Mouse (Mus musculus) liver, embryonic 14.5 days (tissue): ENCODE measurements around the gene Rapgef1. TPM values are rescaled to one million over a fixed set of nuclear protein-coding genes. Genes with fewer than 3 reads are reported as not detected.

Experiments
- ATAC-seq: fragments of 200-750 bp; cut with Nextera tagmentation; 2 replicates; pipeline ENCODE4 v1.8.0; 2017; ENCODE audit warnings: moderate number of reproducible peaks, mild to moderate bottlenecking, moderate library complexity; ENCODE audit not compliant: insufficient read depth
- DNase-seq, 3 experiments: peaks; one replicate each; pipeline ENCODE4 v3.0.0-alpha.2; 2012 to 2013; ENCODE audit warnings: low read depth in 3 of 3, low spot score in 3 of 3
- H3K27ac ChIP-seq: fragments of 300-500 bp; sonication (generic); 2 replicates; pipeline ENCODE4 v1.5.1; 2014; ENCODE audit warnings: moderate library complexity, mild to moderate bottlenecking, control low read depth, inconsistent platforms
- H3K27me3 ChIP-seq: fragments of 300-500 bp; sonication (generic); 2 replicates; pipeline ENCODE4 v1.6.1; 2014; ENCODE audit warnings: mild to moderate bottlenecking, low read length, moderate library complexity; ENCODE audit not compliant: control insufficient read depth, insufficient read depth
- H3K36me3 ChIP-seq: fragments of 300-500 bp; sonication (generic); replicated peaks from 2 replicates; pipeline ENCODE4 v1.6.1; 2014; ENCODE audit warnings: low read depth; ENCODE audit not compliant: control insufficient read depth, insufficient read depth
- H3K4me1 ChIP-seq, 2 experiments: fragments of 200-500 bp in 1 of 2; fragments of 300-500 bp in 1 of 2; sonication (generic) in 1 of 2; replicated peaks; 2 replicates each; pipeline ENCODE4 v1.6.1; 2012 to 2014; ENCODE audit warnings: antibody characterized with exemption in 1 of 2, inconsistent platforms in 1 of 2, low read length in 1 of 2; ENCODE audit not compliant: control insufficient read depth in 2 of 2, insufficient read depth in 2 of 2
- H3K4me2 ChIP-seq: fragments of 300-500 bp; sonication (generic); 2 replicates; pipeline ENCODE4 v1.6.1; 2014; ENCODE audit warnings: low read depth, mild to moderate bottlenecking, control low read depth, moderate library complexity
- H3K4me3 ChIP-seq, 2 experiments: fragments of 200-500 bp in 1 of 2; fragments of 300-500 bp in 1 of 2; sonication (generic) in 1 of 2; 2 replicates each; pipeline ENCODE4 v1.5.1; 2012 to 2014; ENCODE audit warnings: low read depth in 2 of 2, low read length in 2 of 2, mild to moderate bottlenecking in 2 of 2, control low read depth in 1 of 2, inconsistent platforms in 1 of 2, moderate library complexity in 1 of 2; ENCODE audit not compliant: insufficient read depth in 1 of 2
- H3K9ac ChIP-seq: fragments of 300-500 bp; sonication (generic); replicated peaks from 2 replicates; pipeline ENCODE4 v1.6.1; 2014; ENCODE audit warnings: mild to moderate bottlenecking, control low read depth, moderate library complexity
- H3K9me3 ChIP-seq: fragments of 300-500 bp; sonication (generic); 2 replicates; pipeline ENCODE4 v1.6.1; 2016; ENCODE audit warnings: low read length, mixed read lengths; ENCODE audit not compliant: control insufficient read depth
- CTCF ChIP-seq: IDR thresholded peaks from 2 replicates; pipeline ENCODE4 v1.5.1; 2016; ENCODE audit warnings: antibody characterized with exemption, low read depth, control low read depth
- EP300 ChIP-seq: IDR thresholded peaks from 2 replicates; pipeline ENCODE4 v1.6.1; 2016; ENCODE audit warnings: antibody characterized with exemption, low read depth
- WGBS: fragments of 180-500 bp; shearing (Covaris S2); extraction: QIAGEN DNeasy Blood & Tissue Kit; methylation state at CpG from one replicate; pipeline ENCODE4 v1.1.7; 2014; ENCODE audit not compliant: insufficient replicate concordance; 5-methylcytosine and 5-hydroxymethylcytosine counted together
- polyA plus RNA-seq, 2 experiments: library from polyadenylated mRNA; depleted of rRNA in 1 of 2; stranded (reverse) in 1 of 2; unstranded in 1 of 2; fragments of >200 nt; fragmentation: Nextera tagmentation in 1 of 2; extraction: Ambion mirVana in 1 of 2; gene quantifications; 2 replicates each; pipeline versions ENCODE4 v1.2.1 to v1.2.3; 2012 to 2014

Rapgef1 gene
- polyA plus RNA-seq, 2 experiments: 3.9 to 11.1 TPM

- 47% methylated on average over 11 of the region's 11 CpGs for WGBS
- TF ChIP-seq CTCF (no peak), EP300 (no peak)
- no peaks in the 10 kb centered on the region for H3K36me3 ChIP-seq
- DNase-seq (no peak), ATAC-seq (no peak)
- no peaks in the 10 kb centered on the region for H3K4me1 ChIP-seq
- H3K4me2 ChIP-seq: no peak overlapping the region
- no peak overlapping the region for H3K4me3 ChIP-seq
- H3K27ac ChIP-seq: no peak overlapping the region
- H3K9me3 ChIP-seq: no peaks in the 10 kb centered on the region
- no peaks in the 10 kb centered on the region for H3K27me3 ChIP-seq
- H3K9ac ChIP-seq: no peak overlapping the region
Measured at GRCm38 (mm10) chr2:29574187-29574586, 45.3 kb upstream of the Rapgef1 start.

- peak; percentile 96 for TF ChIP-seq CTCF
- no peak for TF ChIP-seq EP300
- H3K9me3 ChIP-seq: no peaks in the 10 kb centered on the region
- H3K4me1 ChIP-seq: no peaks in the 10 kb centered on the region
- no peak overlapping the region for H3K4me2 ChIP-seq
- no peaks in the 10 kb centered on the region for H3K36me3 ChIP-seq
- H3K27ac ChIP-seq: no peak overlapping the region
- no peak overlapping the region for H3K9ac ChIP-seq
- ATAC-seq (no peak), DNase-seq (peak; percentile 16 to 35 (median 20))
- 4% methylated on average over 7 of the region's 7 CpGs for WGBS
- no peak overlapping the region for H3K4me3 ChIP-seq
- H3K27me3 ChIP-seq: no peaks in the 10 kb centered on the region
Measured at GRCm38 (mm10) chr2:29582415-29582814, 37.1 kb upstream of the Rapgef1 start.

GRCm38 (mm10) chr2:29586017-29586702, 33.4 kb upstream of the Rapgef1 start:
- Histone ChIP-seq H3K9ac (no peak overlapping the region), H3K4me3 (no peak overlapping the region), H3K9me3 (no peaks in the 10 kb centered on the region), H3K27me3 (no peaks in the 10 kb centered on the region), H3K4me2 (no peak overlapping the region), H3K27ac (no peak overlapping the region), H3K36me3 (no peaks in the 10 kb centered on the region), H3K4me1 (no peaks in the 10 kb centered on the region)
- DNase-seq (no peak), ATAC-seq (no peak)
- 32% methylated on average over 8 of the region's 8 CpGs for WGBS
- TF ChIP-seq EP300 (no peak), CTCF (no peak)

GRCm38 (mm10) chr2:29588006-29588405, 31.5 kb upstream of the Rapgef1 start:
- Histone ChIP-seq H3K4me1 (no peaks in the 10 kb centered on the region), H3K9ac (no peak overlapping the region), H3K36me3 (no peaks in the 10 kb centered on the region), H3K9me3 (no peaks in the 10 kb centered on the region), H3K27ac (no peak overlapping the region), H3K4me2 (no peak overlapping the region), H3K27me3 (no peaks in the 10 kb centered on the region), H3K4me3 (no peak overlapping the region)
- DNase-seq: no peak
- no peak for ATAC-seq
- TF ChIP-seq EP300: no peak
- TF ChIP-seq CTCF: no peak
- 47% methylated on average over 4 of the region's 4 CpGs for WGBS

GRCm38 (mm10) chr2:29589266-29589665, 30.3 kb upstream of the Rapgef1 start:
- WGBS: 29% methylated on average over 10 of the region's 10 CpGs
- no peaks in the 10 kb centered on the region for H3K36me3 ChIP-seq
- H3K4me3 ChIP-seq: no peak overlapping the region
- H3K9me3 ChIP-seq: no peaks in the 10 kb centered on the region
- no peak overlapping the region for H3K9ac ChIP-seq
- H3K4me1 ChIP-seq: no peaks in the 10 kb centered on the region
- no peak overlapping the region for H3K27ac ChIP-seq
- ATAC-seq: no peak
- no peak for DNase-seq
- peak; percentile 51 for TF ChIP-seq CTCF
- TF ChIP-seq EP300: no peak
- H3K27me3 ChIP-seq: no peaks in the 10 kb centered on the region
- no peak overlapping the region for H3K4me2 ChIP-seq
